9 mouse cellular contexts compared by ENCODE assay signal in genomic region chr7:44770046-44770578, GRCm38 (mm10). TPM values are rescaled to one million over a fixed set of nuclear protein-coding genes. Genes with fewer than 3 reads are reported as not detected.
DNase-seq lines count a peak whose midpoint lies in the region; ATAC-seq and TF ChIP-seq lines count a peak whose summit lies in the region.
"Had no signal": no experiment of that assay in that cellular context is flagged by ENCODE, and none has a peak within 500 bp of the region (broad histone marks: within the 10 kb centered on the region; RNA-seq: fewer than 3 reads in every experiment).

No protein-coding gene starts in this region.

- peaks cover 6% of the 10 kb centered on the region; the same call in 1 of the 2 replicates for H3K36me3 ChIP-seq in limb, embryonic 11.5 days (ENCODE audit: control insufficient read depth, insufficient read depth, low read length)

- DNase-seq in 3T3-L1 (ENCODE audit: low read depth, low spot score): peak; percentile 87
- DNase-seq in B cell, adult 2 months: peak; percentile 21 to 36
- peak; percentile 26 for DNase-seq in brain, adult 2 months (ENCODE audit: low read depth, low spot score)
- DNase-seq in heart, postnatal 14 days: peak; percentile 81 to 86
- peak; percentile 93 for DNase-seq in limb, embryonic 11.5 days (ENCODE audit: low spot score)
- DNase-seq in ovary, postnatal 14 days (ENCODE audit: low spot score): peak; percentile 74
- DNase-seq in cerebellum, adult 2 months: no peak

- H3K4me2 ChIP-seq in limb, embryonic 11.5 days (ENCODE audit: low read depth, severe bottlenecking): no peak overlapping the region
- H3K4me2 ChIP-seq: stomach, embryonic 15.5 days had no signal

- no peak for TF ChIP-seq POLR2A in cerebellum, adult 2 months (IDR thresholded peaks at IDR 0.05; ENCODE audit: borderline replicate concordance, insufficient read depth, low read length)

- no peaks in the 10 kb centered on the region for H3K27me3 ChIP-seq in limb, embryonic 11.5 days (ENCODE audit: control insufficient read depth, insufficient read depth, low read length)
- no peaks in the 10 kb centered on the region for H3K27me3 ChIP-seq in cerebellum, adult 2 months (ENCODE audit: control insufficient read depth, insufficient read depth, low read length)
- H3K27me3 ChIP-seq: stomach, embryonic 15.5 days had no signal

- no peak overlapping the region for H3K4me3 ChIP-seq in limb, embryonic 11.5 days (ENCODE audit: low read depth, low read length)
- no peak overlapping the region for H3K4me3 ChIP-seq in cerebellum, adult 2 months (replicated peaks; ENCODE audit: insufficient read depth, low read depth, low read length)
- H3K4me3 ChIP-seq: stomach, embryonic 15.5 days had no signal

- H3K9me3 ChIP-seq in limb, embryonic 11.5 days (ENCODE audit: control insufficient read depth, low read length): no peaks in the 10 kb centered on the region
- H3K9me3 ChIP-seq: stomach, embryonic 15.5 days had no signal

- TF ChIP-seq CTCF in cerebellum, adult 2 months (IDR thresholded peaks at IDR 0.05; ENCODE audit: borderline replicate concordance, insufficient read depth, low read depth, low read length): no peak

- H3K4me1 ChIP-seq in limb, embryonic 11.5 days (ENCODE audit: control insufficient read depth, insufficient read depth, low read length): no peaks in the 10 kb centered on the region
- H3K4me1 ChIP-seq in cerebellum, adult 2 months (ENCODE audit: control insufficient read depth, insufficient read depth, low read length): no peaks in the 10 kb centered on the region
- H3K4me1 ChIP-seq: stomach, embryonic 15.5 days had no signal

- no peak for ATAC-seq in limb, embryonic 11.5 days (ENCODE audit: insufficient number of reproducible peaks, low FRiP score, low TSS enrichment, low read depth)
- no peak for ATAC-seq in erythroid progenitor cell, adult 5-6 weeks (replicated peaks; ENCODE audit: low FRiP score, poor library complexity, severe bottlenecking)

- H3K9ac ChIP-seq in limb, embryonic 11.5 days (ENCODE audit: low read length): no peak overlapping the region
- H3K9ac ChIP-seq: stomach, embryonic 15.5 days had no signal

- H3K27ac ChIP-seq in limb, embryonic 11.5 days (replicated peaks; ENCODE audit: low read depth, low read length): no peak overlapping the region
- H3K27ac ChIP-seq in cerebellum, adult 2 months (ENCODE audit: insufficient read depth, low read length): no peak overlapping the region
- H3K27ac ChIP-seq: stomach, embryonic 15.5 days had no signal

- intact Hi-C loops in heart, postnatal 14 days (cut with DNase I): no loop called here

- WGBS in limb, embryonic 11.5 days: 14% methylated on average over 6 of the region's 6 CpGs
- WGBS in cerebellum, adult 2 months: 27% methylated on average over 6 of the region's 6 CpGs

RNA-seq across cellular contexts. Expression of gene Zfp473, which starts 19.3 kb away (rescaled TPM):
- total RNA-seq in heart, postnatal 14 days (2021): under 1 TPM; 0.14 to 0.15 TPM
- polyA plus RNA-seq in limb, embryonic 11.5 days (2014; fragmentation: Nextera tagmentation; extraction: Ambion mirVana): 3.2 and 3.8 TPM in 2 replicates
- 1.1 and 4.6 TPM in 2 replicates for total RNA-seq in erythroid progenitor cell, adult 5-6 weeks (2015; ENCODE audit: low replicate concordance)
- 3.3 and 11.9 TPM in 2 replicates for total RNA-seq in erythroid progenitor cell, adult 5-6 weeks (2017; ENCODE audit: low replicate concordance)
- polyA plus RNA-seq in cerebellum, adult 2 months (2012; rRNA removed): 0.71 and 0.79 TPM in 2 replicates

RNA-seq across cellular contexts. Expression of gene Vrk3, which starts 21.9 kb away (rescaled TPM):
- 10 to 100 TPM; 25.4 to 28.1 TPM for total RNA-seq in heart, postnatal 14 days (2021)
- 36.8 and 38.2 TPM in 2 replicates for polyA plus RNA-seq in limb, embryonic 11.5 days (2014; fragmentation: Nextera tagmentation; extraction: Ambion mirVana)
- total RNA-seq in erythroid progenitor cell, adult 5-6 weeks (2015; ENCODE audit: low replicate concordance): 36.0 and 58.7 TPM in 2 replicates
- 23.4 and 41.2 TPM in 2 replicates for total RNA-seq in erythroid progenitor cell, adult 5-6 weeks (2017; ENCODE audit: low replicate concordance)
- 37.4 and 39.1 TPM in 2 replicates for polyA plus RNA-seq in cerebellum, adult 2 months (2012; rRNA removed)

RNA-seq across cellular contexts. Expression of gene Nup62, which starts 45.8 kb away (rescaled TPM):
- total RNA-seq in heart, postnatal 14 days (2021): 10 to 100 TPM; 31.6 to 33.3 TPM
- polyA plus RNA-seq in limb, embryonic 11.5 days (2014; fragmentation: Nextera tagmentation; extraction: Ambion mirVana): 81.7 and 82.6 TPM in 2 replicates
- 11.7 and 23.4 TPM in 2 replicates for total RNA-seq in erythroid progenitor cell, adult 5-6 weeks (2015; ENCODE audit: low replicate concordance)
- 37.4 and 39.4 TPM in 2 replicates for total RNA-seq in erythroid progenitor cell, adult 5-6 weeks (2017; ENCODE audit: low replicate concordance)
- 28.9 and 29.4 TPM in 2 replicates for polyA plus RNA-seq in cerebellum, adult 2 months (2012; rRNA removed)

RNA-seq across cellular contexts. Expression of gene Il4i1, which starts 46.1 kb away (rescaled TPM):
- total RNA-seq in heart, postnatal 14 days (2021): 1 to 10 TPM in 1 of 2 experiments, under 1 TPM in 1; 0.72 to 1.1 TPM
- polyA plus RNA-seq in limb, embryonic 11.5 days (2014; fragmentation: Nextera tagmentation; extraction: Ambion mirVana): 1.1 TPM in 2 replicates
- 0.72 and 2.1 TPM in 2 replicates for total RNA-seq in erythroid progenitor cell, adult 5-6 weeks (2015; ENCODE audit: low replicate concordance)
- 2.6 and 3.1 TPM in 2 replicates for total RNA-seq in erythroid progenitor cell, adult 5-6 weeks (2017; ENCODE audit: low replicate concordance)
- 1.4 and 1.9 TPM in 2 replicates for polyA plus RNA-seq in cerebellum, adult 2 months (2012; rRNA removed)

RNA-seq across cellular contexts. Expression of gene Atf5, which starts 46.3 kb away (rescaled TPM):
- 10 to 100 TPM; 52.4 to 57.4 TPM for total RNA-seq in heart, postnatal 14 days (2021)
- 2.1 and 2.3 TPM in 2 replicates for polyA plus RNA-seq in limb, embryonic 11.5 days (2014; fragmentation: Nextera tagmentation; extraction: Ambion mirVana)
- total RNA-seq in erythroid progenitor cell, adult 5-6 weeks (2015; ENCODE audit: low replicate concordance): 3.4 TPM in 1 of 2 replicates, not detected in the other
- total RNA-seq in erythroid progenitor cell, adult 5-6 weeks (2017; ENCODE audit: low replicate concordance): 2.1 and 2.8 TPM in 2 replicates
- 19.6 and 23.8 TPM in 2 replicates for polyA plus RNA-seq in cerebellum, adult 2 months (2012; rRNA removed)

Comparison
In these comparisons a context has a peak if more than half of its experiments do, and no peak if none do; other contexts are left out.
1. DNase-seq: peak in 3T3-L1 (single experiment), B cell, adult 2 months (2 of 2), brain, adult 2 months (single experiment), heart, postnatal 14 days (2 of 2), limb, embryonic 11.5 days (single experiment) and ovary, postnatal 14 days (single experiment); none in cerebellum, adult 2 months (0 of 2).